29 mouse cellular contexts compared by ENCODE assay signal in the genomic region with DNA sequence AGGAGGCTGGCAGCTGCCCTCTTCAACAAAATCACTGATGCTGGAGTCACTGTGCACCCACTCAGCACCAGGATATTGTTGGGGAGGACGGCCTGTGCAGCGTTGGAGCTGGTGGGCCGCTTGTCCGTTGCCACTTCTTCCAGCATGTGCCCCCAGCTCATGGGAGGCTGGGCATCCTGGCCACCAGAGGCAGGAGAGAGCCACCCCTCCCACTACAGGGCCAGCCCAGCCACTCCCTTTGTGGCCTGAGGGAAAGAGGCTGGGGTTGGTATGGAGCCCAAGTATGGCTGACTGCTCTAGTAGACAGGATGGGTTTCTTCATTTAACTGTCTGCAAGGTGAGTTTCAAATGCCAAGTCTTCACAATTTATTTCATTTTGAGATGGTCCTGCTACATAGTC. TPM values are rescaled to one million over a fixed set of nuclear protein-coding genes. Genes with fewer than 3 reads are reported as not detected.
DNase-seq lines count a peak whose midpoint lies in the region; ATAC-seq and TF ChIP-seq lines count a peak whose summit lies in the region.
"Had no signal": no experiment of that assay in that cellular context is flagged by ENCODE, and none has a peak within 500 bp of the region (broad histone marks: within the 10 kb centered on the region; RNA-seq: fewer than 3 reads in every experiment).

No protein-coding gene starts in this region.

- WGBS in forebrain, embryonic 10.5 days: 97% methylated on average over 4 of the region's 4 CpGs
- 90% methylated on average over 4 of the region's 4 CpGs for WGBS in forebrain, embryonic 12.5 days
- 96% methylated on average over 4 of the region's 4 CpGs for WGBS in hindbrain, embryonic 16.5 days
- 94% methylated on average over 4 of the region's 4 CpGs for WGBS in hindbrain, embryonic 14.5 days
- 96% methylated on average over 4 of the region's 4 CpGs for WGBS in liver, postnatal 0 days (ENCODE audit: insufficient replicate concordance)
- WGBS in hindbrain, postnatal 0 days: 94% methylated on average over 4 of the region's 4 CpGs

- DNase-seq in forebrain, embryonic 10.5 days (ENCODE audit: extremely low spot score, low spot score): no peak
- DNase-seq in hindbrain, embryonic 14.5 days (ENCODE audit: low spot score): no peak
- no peak for DNase-seq in liver, postnatal 0 days
- no peak for DNase-seq in liver
- no peak for DNase-seq in hindbrain, postnatal 0 days (ENCODE audit: low spot score)
- DNase-seq in urinary bladder, postnatal 14 days (ENCODE audit: low spot score): no peak
- DNase-seq: adrenal gland, postnatal 36 days; cerebellum, adult 11 months; cerebellum, postnatal 10 days; gastrocnemius, postnatal 14 days; heart, adult 11 months; heart, postnatal 36 days; kidney, adult 8-10 months; kidney, postnatal 25 days; lung, adult 18-20 months; lung, postnatal 36 days; midbrain, embryonic 14.5 days; right cerebral cortex, adult 18-20 months; right cerebral cortex, postnatal 4 days; thymus, postnatal 36 days had no signal

- no peak for TF ChIP-seq EP300 in liver, postnatal 0 days (IDR thresholded peaks at IDR 0.05; ENCODE audit: low read depth)

- H3K4me3 ChIP-seq in forebrain, embryonic 10.5 days: no peak overlapping the region
- no peak overlapping the region for H3K4me3 ChIP-seq in forebrain, embryonic 12.5 days (replicated peaks)
- H3K4me3 ChIP-seq in hindbrain, embryonic 16.5 days (ENCODE audit: low read length): no peak overlapping the region
- no peak overlapping the region for H3K4me3 ChIP-seq in hindbrain, embryonic 14.5 days (replicated peaks; ENCODE audit: low read length)
- no peak overlapping the region for H3K4me3 ChIP-seq in liver, postnatal 0 days (ENCODE audit: low read depth, low read length)
- H3K4me3 ChIP-seq in hindbrain, postnatal 0 days (ENCODE audit: low read length): no peak overlapping the region
- H3K4me3 ChIP-seq: embryonic facial prominence, embryonic 12.5 days; erythroblast, embryonic 14.5 days; heart, embryonic 15.5 days; limb, embryonic 15.5 days had no signal

- H3K36me3 ChIP-seq in forebrain, embryonic 10.5 days (replicated peaks): no peaks in the 10 kb centered on the region
- no peaks in the 10 kb centered on the region for H3K36me3 ChIP-seq in forebrain, embryonic 12.5 days (replicated peaks)
- peaks cover 26% of the 10 kb centered on the region for H3K36me3 ChIP-seq in hindbrain, embryonic 16.5 days (ENCODE audit: control insufficient read depth, insufficient read depth, low read length)
- peaks cover 52% of the 10 kb centered on the region for H3K36me3 ChIP-seq in hindbrain, embryonic 14.5 days (replicated peaks; ENCODE audit: control insufficient read depth, insufficient read depth)
- no peaks in the 10 kb centered on the region for H3K36me3 ChIP-seq in liver, postnatal 0 days (replicated peaks; ENCODE audit: insufficient read depth, low read length)
- H3K36me3 ChIP-seq in hindbrain, postnatal 0 days (ENCODE audit: insufficient read depth, low read length): peaks cover 14% of the 10 kb centered on the region; the same call in 1 of the 2 replicates
- H3K36me3 ChIP-seq: embryonic facial prominence, embryonic 12.5 days; heart, embryonic 15.5 days; limb, embryonic 15.5 days had no signal

- no peak overlapping the region for H3K4me2 ChIP-seq in forebrain, embryonic 12.5 days
- no peak overlapping the region for H3K4me2 ChIP-seq in hindbrain, embryonic 16.5 days (ENCODE audit: low read length)
- no peak overlapping the region for H3K4me2 ChIP-seq in hindbrain, embryonic 14.5 days (replicated peaks)
- no peak overlapping the region for H3K4me2 ChIP-seq in liver, postnatal 0 days (ENCODE audit: low read depth, low read length)
- no peak overlapping the region for H3K4me2 ChIP-seq in hindbrain, postnatal 0 days (ENCODE audit: low read depth, low read length)
- H3K4me2 ChIP-seq: embryonic facial prominence, embryonic 12.5 days; heart, embryonic 15.5 days; limb, embryonic 15.5 days had no signal

- no peaks in the 10 kb centered on the region for H3K9me3 ChIP-seq in forebrain, embryonic 10.5 days
- no peaks in the 10 kb centered on the region for H3K9me3 ChIP-seq in forebrain, embryonic 12.5 days
- no peaks in the 10 kb centered on the region for H3K9me3 ChIP-seq in hindbrain, embryonic 16.5 days (ENCODE audit: control insufficient read depth, low read length)
- no peaks in the 10 kb centered on the region for H3K9me3 ChIP-seq in hindbrain, embryonic 14.5 days (ENCODE audit: control insufficient read depth, low read length)
- no peaks in the 10 kb centered on the region for H3K9me3 ChIP-seq in liver, postnatal 0 days (ENCODE audit: low read length)
- H3K9me3 ChIP-seq in hindbrain, postnatal 0 days (ENCODE audit: low read length): no peaks in the 10 kb centered on the region
- H3K9me3 ChIP-seq: embryonic facial prominence, embryonic 12.5 days; heart, embryonic 15.5 days; limb, embryonic 15.5 days; megakaryocyte, embryonic 14.5 days had no signal

- ATAC-seq in forebrain, embryonic 12.5 days (ENCODE audit: low FRiP score): no peak
- ATAC-seq in hindbrain, embryonic 16.5 days: no peak
- ATAC-seq in hindbrain, embryonic 14.5 days (ENCODE audit: low FRiP score): no peak
- ATAC-seq in liver, postnatal 0 days: no peak
- no peak for ATAC-seq in hindbrain, postnatal 0 days
- ATAC-seq: forebrain, embryonic 14.5 days; inflammation-experienced regulatory T-cells, adult 6 months had no signal

- TF ChIP-seq CTCF in liver, postnatal 0 days (IDR thresholded peaks at IDR 0.05; ENCODE audit: low read depth): peak; percentile 5; the same call in 1 of the 2 replicates
- TF ChIP-seq CTCF in hindbrain, postnatal 0 days (IDR thresholded peaks at IDR 0.05; ENCODE audit: low read depth): 0 out of 2 replicates have a peak, but pooled peaks have one; percentile 18

- H3K27ac ChIP-seq in forebrain, embryonic 10.5 days: 0 out of 2 replicates have a peak overlapping the region, but pooled peaks have one; percentile 27
- H3K27ac ChIP-seq in forebrain, embryonic 12.5 days: no peak overlapping the region
- no peak overlapping the region; the same call in 1 of the 2 replicates for H3K27ac ChIP-seq in hindbrain, embryonic 16.5 days (ENCODE audit: low read depth, low read length)
- H3K27ac ChIP-seq in hindbrain, embryonic 14.5 days: no peak overlapping the region
- no peak overlapping the region for H3K27ac ChIP-seq in liver, postnatal 0 days (ENCODE audit: low read depth)
- H3K27ac ChIP-seq in hindbrain, postnatal 0 days: no peak overlapping the region
- H3K27ac ChIP-seq: embryonic facial prominence, embryonic 12.5 days; heart, embryonic 15.5 days; limb, embryonic 15.5 days had no signal

- peaks cover 60% of the 10 kb centered on the region for H3K27me3 ChIP-seq in forebrain, embryonic 10.5 days (ENCODE audit: poor library complexity, severe bottlenecking)
- peaks cover 25% of the 10 kb centered on the region; the same call in 1 of the 2 replicates for H3K27me3 ChIP-seq in forebrain, embryonic 12.5 days
- no peaks in the 10 kb centered on the region for H3K27me3 ChIP-seq in hindbrain, embryonic 16.5 days (replicated peaks; ENCODE audit: control insufficient read depth, insufficient read depth, low read length)
- H3K27me3 ChIP-seq in hindbrain, embryonic 14.5 days (ENCODE audit: control insufficient read depth, insufficient read depth, low read length): no peaks in the 10 kb centered on the region
- no peaks in the 10 kb centered on the region for H3K27me3 ChIP-seq in liver, postnatal 0 days (ENCODE audit: insufficient read depth, low read length)
- H3K27me3 ChIP-seq in hindbrain, postnatal 0 days (ENCODE audit: insufficient read depth, low read length): no peaks in the 10 kb centered on the region

- peaks cover 63% of the 10 kb centered on the region for H3K4me1 ChIP-seq in forebrain, embryonic 10.5 days
- peaks cover 31% of the 10 kb centered on the region for H3K4me1 ChIP-seq in forebrain, embryonic 12.5 days
- H3K4me1 ChIP-seq in hindbrain, embryonic 16.5 days (ENCODE audit: control insufficient read depth, insufficient read depth, low read depth, low read length): peaks cover 11% of the 10 kb centered on the region
- H3K4me1 ChIP-seq in hindbrain, embryonic 14.5 days (replicated peaks; ENCODE audit: control insufficient read depth, insufficient read depth, low read length): peaks cover 6% of the 10 kb centered on the region; the same call in 1 of the 2 replicates
- H3K4me1 ChIP-seq in liver, postnatal 0 days (ENCODE audit: insufficient read depth): peaks cover 5% of the 10 kb centered on the region
- H3K4me1 ChIP-seq in hindbrain, postnatal 0 days (ENCODE audit: insufficient read depth, low read length): no peaks in the 10 kb centered on the region

- H3K9ac ChIP-seq in forebrain, embryonic 12.5 days: no peak overlapping the region
- H3K9ac ChIP-seq in hindbrain, embryonic 16.5 days (ENCODE audit: low read depth, low read length): peak overlapping the region; percentile 27
- H3K9ac ChIP-seq in hindbrain, embryonic 14.5 days: no peak overlapping the region
- no peak overlapping the region for H3K9ac ChIP-seq in liver, postnatal 0 days (replicated peaks)
- H3K9ac ChIP-seq in hindbrain, postnatal 0 days (replicated peaks; ENCODE audit: low read length): no peak overlapping the region
- H3K9ac ChIP-seq: embryonic facial prominence, embryonic 12.5 days; heart, embryonic 15.5 days; limb, embryonic 15.5 days had no signal

RNA-seq across cellular contexts. Expression of a gene that starts 32.2 kb away (rescaled TPM):
- polyA plus RNA-seq in forebrain, embryonic 10.5 days (2016; fragmentation: Nextera tagmentation; extraction: Ambion mirVana): 1.5 and 1.8 TPM in 2 replicates
- 6.1 and 7.6 TPM in 2 replicates for polyA plus RNA-seq in forebrain, embryonic 12.5 days (2016; fragmentation: Nextera tagmentation; extraction: Ambion mirVana)
- polyA plus RNA-seq in hindbrain, embryonic 16.5 days (2015; fragmentation: Nextera tagmentation; extraction: Ambion mirVana): 35.6 and 46.6 TPM in 2 replicates
- polyA plus RNA-seq in hindbrain, embryonic 14.5 days (2014; fragmentation: Nextera tagmentation; extraction: Ambion mirVana): 45.3 and 49.1 TPM in 2 replicates
- 0.72 and 0.89 TPM in 2 replicates for polyA plus RNA-seq in liver, postnatal 0 days (2015; fragmentation: Nextera tagmentation; extraction: Ambion mirVana)
- 161 and 184 TPM in 2 replicates for total RNA-seq in hindbrain, postnatal 0 days (2014; rRNA removed)
- 33.3 and 35.5 TPM in 2 replicates for polyA plus RNA-seq in hindbrain, postnatal 0 days (2015; fragmentation: Nextera tagmentation; extraction: Ambion mirVana)
- polyA plus RNA-seq: inflammation-experienced regulatory T-cells, adult 6 months had no signal
